Mouse (Mus musculus): ENCODE data around the gene Clec18a.
A peak's percentile ranks its signal among the peaks of the same experiment; 100 is the strongest.
"Not testable (repeated sequence)": the region's sequence is repeated elsewhere in the genome, so short reads cannot be mapped to it uniquely, and the experiment has no call there.

The Clec18a gene

DNA sequence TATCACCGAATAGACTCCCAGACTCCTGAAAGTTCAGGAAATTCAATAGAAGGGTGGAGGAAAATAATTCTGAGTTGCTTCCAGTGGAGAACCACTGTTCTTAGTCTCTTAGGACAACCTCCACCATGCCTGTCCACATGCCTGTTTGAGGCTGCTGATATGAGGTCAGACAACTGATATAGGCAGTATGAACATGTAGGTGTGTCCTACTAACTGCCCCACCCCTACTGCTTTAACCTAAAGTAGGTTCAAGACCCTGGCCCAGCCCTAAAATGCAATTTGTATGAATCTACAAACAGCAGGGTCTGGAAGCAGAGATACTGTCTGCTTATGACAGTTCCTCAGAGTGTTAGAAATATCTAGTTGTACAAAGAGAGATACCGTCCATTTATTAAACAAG lies 36.6 kb downstream of the Clec18a start:
- DNase-seq, result no peak

DNA sequence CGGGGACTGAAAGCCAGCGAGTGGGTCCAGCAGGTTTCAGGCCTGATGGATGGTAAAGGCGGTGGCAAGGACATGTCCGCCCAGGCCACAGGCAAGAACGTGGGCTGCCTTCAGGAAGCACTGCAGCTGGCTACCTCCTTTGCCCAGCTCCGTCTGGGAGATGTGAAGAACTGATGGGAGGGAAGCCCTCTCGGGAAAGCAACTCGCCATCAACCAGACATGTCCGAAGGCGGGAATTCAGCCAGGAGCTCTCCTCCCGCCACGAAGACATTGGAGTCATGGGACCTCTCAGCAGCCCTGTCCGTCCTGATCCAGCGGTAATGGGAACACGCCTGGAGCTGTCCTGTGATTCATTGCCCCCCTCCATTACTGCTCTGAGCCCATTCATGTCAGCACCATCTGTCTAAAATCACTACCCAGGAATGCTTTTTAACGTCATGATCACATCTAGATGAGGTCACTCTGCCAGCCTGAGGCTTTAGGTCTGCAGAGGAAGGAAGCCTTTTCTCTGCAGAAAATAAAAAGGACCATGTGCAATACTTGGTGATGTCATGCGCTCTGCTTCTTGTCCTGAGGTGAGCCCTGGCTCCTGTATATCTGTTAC lies 37.1 kb downstream of the Clec18a start:
- no peak for DNase-seq

DNA sequence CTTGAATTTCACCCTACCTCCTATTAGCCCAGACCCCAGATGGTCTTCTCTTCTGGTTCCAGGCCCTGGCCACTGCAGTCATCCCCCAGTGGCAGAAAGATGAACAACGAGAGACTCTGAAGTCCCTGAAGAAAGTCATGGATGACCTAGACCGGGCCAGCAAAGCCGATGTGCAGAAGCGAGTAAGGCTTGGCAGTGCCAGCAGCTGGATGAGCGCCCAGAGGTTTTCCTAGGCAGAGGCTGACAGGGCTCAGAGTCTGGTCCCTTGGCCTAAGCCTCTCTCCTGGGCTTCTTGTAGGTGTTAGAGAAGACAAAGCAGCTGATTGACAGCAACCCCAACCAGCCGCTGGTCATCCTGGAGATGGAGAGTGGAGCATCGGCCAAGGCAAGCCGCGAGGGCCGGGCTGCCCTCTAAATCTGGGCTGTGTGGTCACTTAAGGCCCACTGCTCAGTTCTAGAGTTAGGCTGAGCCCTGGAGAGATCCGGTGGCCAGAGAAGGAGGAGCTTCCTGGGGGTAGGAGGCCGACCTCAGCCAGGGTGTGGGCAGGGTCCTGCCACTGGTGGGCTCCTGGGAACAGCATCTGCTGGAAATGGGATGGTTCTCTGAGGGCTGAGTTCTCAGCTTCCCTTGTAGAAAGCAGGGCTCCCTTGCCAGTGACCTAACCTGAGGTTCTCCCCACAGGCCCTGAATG lies 38.3 kb downstream of the Clec18a start:
- DNase-seq, result no peak

DNA sequence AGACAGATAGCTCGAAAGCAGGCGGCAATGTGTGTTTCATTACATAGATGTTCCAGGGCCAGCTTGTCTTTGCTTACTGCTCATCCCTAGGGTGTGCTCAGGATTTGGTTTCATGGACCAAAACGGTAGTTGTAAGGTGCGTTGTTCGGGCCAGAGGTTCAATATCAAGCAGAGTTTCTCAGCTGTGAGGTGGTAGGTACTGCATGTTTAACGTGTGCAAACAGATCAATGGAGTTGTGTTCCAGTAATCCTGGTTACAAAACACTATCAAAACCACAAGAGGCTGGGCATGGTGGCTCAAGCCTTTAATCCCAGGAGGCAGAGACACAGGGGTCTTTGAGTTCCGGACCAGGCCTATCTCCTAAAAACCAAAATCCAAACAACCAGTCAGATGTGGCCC lies 43.1 kb downstream of the Clec18a start:
- no peak for DNase-seq

DNA sequence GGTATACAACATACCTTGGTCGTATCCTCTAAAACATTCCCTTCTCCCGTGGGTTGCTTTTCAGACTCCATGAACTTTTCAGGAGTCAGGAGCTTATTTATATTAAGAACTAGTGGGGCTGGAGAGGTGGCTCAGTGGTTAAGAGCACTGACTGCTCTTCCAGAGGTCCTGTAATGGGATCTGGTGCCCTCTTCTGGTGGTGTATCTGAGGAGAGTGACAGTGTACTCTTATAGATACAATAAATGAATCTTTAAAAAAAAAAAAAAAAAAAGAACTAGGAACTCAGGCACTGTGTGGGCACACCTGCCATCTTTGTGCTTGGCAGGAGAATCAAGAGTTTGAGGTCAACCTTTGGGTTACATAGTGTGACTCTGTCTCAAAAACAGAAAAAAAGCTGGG lies 43.5 kb downstream of the Clec18a start:
- DNase-seq, result peak in 1 of 2 experiments; percentile 27

DNA sequence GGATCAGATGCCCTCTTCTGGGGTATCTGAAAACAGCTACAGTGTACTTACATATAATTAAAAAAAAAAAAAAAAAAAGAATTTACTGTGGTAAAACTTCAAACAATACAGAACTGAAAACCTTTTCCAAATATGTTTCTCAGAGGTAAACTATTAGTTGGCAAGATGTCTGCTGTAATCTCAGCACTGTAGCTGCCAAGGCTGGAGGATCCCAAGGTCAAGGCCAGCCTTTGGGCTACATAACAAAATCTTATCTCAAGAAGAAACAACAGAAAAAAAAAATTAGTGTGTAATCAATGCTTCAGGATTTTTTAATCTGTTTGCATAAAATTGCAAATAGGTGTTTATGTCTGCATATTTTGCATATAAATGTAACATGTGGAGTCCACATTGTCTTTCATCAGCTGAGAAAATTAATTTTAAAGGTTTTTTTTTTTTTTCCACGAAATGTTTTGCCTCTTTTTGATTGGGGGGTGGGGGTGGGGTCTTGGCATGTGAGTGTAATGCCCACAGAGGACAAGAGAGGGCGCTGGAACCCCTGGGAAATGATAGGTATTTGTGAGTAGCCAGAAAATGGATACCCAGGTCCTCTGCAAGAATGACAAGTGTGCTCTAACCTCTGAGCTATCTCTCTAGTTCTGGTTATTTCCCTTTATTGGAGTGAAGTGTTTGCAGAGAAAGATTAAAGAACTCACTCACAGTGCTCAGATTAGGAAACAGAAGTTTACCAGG lies 48.1 kb downstream of the Clec18a start:
- no peak for DNase-seq

DNA sequence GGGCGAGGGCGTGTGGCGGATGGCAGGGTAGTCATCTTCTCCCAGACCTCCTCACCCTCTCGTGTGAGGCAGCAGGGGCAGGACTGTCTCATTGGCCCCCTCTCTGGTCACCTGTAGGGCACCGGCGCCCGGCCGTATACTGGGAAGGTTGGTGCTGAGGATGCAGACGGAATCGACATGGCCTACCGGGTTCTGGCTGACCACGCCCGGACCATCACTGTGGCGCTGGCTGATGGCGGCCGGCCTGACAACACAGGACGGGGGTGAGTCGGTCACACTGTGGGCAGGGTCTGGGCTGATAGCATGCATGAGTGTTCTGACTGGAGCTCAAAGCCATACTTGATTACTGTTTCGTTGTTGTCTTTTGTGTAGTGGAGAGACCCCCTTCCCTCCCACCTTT lies 49.7 kb downstream of the Clec18a start:
- no peak for DNase-seq

DNA sequence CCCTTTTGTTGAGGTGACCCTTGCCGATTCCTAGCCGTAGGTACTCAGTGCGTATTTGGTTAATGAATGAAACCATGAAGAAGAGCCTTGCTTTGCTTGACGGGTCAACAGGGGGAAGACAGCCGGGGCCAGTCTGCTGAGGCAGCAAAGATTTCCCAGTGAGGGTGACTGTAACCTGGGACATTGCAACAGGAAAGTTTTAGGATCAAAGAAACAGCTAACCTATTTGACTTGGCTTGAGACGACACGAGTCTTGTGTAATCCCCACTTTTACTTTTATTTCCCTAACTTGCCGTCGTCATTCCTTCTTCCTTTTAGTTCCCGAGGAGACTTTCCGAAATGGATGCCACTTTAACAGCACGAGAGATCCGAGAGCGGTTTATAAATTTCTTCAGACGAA lies 55.6 kb downstream of the Clec18a start:
- DNase-seq, result no peak

DNA sequence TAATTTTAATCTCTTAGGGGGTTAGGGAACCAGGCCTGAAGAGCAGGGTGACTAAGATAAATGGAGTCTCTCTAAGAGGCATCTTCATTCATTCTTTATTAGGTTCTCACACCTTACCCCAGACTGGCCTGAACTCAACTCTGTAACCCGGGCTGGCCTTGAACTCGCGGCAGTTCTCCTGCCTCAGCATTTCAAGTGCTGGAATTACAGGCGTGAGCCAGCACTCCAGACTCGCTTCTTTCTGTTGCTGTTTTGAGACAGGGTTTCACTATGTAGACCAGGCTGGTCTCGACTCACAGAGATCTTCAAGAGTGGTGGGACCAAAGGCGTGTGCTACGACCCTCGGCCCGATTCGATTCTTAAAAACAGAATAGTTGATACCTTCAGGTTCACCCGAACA lies 58.0 kb downstream of the Clec18a start:
- no peak for DNase-seq

DNA sequence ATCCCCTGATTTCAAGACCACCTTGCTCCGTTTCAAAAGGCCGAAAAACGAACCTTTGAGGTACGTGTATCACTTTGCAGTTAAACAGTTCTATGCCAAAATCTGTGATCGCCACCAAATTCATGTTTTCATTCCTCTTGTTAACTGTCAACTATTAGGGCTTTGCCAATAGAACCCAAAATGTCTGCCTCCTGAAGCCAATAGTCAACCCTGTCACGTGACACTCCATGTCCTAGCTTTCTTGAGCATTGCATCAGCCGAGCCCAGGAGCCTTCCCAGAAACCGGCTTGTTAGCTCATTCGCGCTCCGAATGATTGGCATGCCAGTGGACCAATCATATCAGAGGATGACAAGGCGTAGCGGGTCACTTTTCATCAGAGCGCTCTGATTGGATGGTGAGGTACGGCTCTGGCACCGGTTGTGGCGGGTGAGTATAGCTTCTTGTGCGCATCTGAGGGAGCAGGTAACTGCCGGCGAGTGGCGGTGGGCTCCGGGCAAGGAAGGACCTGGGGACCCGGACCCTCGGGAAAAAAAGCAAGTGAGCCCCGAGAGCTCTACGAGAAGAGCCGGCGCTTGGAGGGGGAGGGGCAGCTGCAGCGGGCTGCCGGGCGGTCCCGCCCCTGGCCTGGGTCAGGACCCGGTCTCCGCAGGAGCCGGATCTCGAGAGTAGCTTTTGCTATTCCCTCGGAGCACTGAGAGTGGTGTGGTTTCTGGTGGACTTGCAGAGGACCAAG lies 58.6 kb downstream of the Clec18a start:
- peak; percentile 89 to 94 for DNase-seq

DNA sequence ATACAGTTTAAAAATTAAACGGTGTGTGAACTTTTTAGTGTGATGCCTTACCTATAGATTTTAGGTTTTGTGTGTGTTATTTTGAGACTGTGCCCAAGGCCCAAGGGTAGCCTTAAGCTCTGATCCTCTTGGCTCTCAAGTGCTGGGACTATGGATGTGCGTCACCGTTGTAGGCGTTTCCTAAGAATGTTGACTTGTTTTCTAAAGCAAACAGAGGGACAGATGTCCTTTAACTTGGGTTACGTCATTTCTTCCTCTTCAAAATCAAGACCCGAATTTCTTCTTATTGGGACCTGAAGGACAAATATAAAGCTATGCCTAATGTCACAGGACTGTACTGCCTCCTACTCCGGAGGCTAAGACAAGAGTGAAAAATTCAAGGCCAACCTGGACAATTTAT lies 59.3 kb downstream of the Clec18a start, which contains the start of gene Aars:
Gene Aars, plus strand, starts transcription at position 229 of the 400 bp plus-strand sequence.
- DNase-seq, result no peak

DNA sequence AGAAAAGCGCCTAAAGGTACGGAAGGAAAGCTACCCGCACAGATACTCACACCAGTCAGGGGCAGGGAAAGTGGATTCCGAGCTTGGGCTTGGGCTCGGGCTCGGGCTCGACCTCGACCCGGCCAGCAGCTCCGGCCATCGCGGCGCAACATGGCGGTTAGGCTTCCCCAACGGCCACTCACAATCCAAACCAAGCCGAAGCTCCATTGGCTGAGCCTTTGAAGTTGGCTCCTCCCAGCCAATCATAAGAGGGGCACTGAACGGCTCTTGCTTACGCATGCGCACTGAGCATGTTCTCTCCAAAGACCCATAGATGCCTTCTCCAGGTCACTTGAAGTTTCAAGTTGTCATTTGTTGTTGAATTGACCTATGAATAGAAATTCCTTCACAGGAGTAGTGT lies 60.7 kb downstream of the Clec18a start, which contains the start of gene Ddx19b:
Gene Ddx19b, minus strand, starts transcription at position 180 of the 400 bp plus-strand sequence.
- DNase-seq, result no peak

DNA sequence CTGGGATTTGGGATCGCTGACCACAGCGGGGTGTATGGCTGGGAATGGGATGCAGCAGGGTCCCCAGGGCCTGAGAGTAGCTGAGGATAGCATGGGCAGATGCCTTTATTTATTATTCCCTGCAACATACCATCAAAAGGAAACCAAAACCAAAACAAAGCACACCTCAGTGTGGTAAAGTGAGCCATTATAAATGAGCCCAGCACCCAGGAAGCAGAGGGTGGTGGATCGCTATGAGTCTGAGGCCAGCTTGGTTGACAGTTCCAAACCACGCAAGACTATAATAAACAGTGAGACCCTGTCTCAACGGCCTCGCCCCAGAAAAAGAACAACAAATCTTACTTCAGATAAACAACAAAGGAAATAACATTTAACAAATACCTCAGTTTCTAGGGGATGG lies 62.2 kb downstream of the Clec18a start:
- no peak for DNase-seq

DNA sequence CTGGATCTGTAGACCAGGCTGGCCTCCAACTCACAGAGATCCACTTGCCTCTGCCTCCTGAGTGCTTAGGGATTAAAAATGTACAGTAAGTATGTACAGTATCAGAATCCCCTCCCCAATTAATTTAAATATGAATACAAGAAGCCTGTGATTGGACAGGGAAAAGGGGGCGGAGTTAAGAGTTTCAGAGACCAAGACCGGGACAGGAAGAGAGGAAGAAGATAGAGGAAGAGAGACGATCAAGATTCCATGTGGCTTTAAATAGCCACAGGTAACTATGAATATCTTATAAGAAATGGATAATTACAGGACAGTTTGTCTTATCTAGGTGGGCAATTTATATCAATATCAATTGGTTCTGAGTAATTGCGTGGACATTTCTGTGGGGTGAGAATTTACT lies 62.6 kb downstream of the Clec18a start:
- no peak for DNase-seq

DNA sequence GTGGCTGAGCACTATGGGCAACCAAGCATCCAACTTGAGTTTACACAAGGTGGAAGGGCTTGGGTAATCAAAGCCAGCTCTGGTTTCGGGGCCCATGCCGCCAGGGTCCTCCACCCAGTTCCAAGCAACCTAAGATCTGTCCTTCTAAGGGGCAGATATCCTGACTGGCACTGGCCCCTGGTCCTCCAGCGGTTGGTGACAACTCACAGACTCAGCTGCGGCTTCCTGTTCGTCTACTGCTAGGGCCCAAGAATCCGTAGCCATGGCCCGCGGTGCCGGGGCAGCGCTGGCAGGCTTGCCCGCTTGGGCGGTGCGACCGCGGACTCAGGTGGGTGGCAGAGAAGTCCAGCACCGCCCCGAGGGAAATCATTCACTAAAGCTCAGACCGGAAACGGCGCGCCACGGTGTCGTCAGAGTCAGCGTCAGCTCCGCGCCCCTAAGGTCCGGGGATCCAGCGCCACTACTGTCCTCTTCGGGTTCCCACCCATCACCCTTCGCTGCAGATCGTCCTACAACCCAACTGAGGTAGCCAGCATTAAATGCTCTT lies 64.8 kb downstream of the Clec18a start:
- DNase-seq, result peak; percentile 72

DNA sequence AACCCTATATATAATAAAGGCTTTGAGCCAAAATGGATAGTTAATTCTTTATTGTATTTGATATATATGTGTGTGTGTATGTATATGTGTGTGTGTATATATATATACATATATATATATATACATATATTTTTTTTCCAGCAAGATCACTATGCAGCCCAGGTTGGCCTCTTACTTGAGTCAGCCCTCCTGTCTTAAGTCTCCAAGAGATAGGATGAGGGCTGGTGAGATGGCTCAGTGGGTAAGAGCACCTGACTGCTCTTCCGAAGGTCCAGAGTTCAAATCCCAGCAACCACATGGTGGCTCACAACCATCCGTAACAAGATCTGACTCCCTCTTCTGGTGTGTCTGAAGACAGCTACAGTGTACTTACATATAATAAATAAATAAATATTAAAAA lies 65.6 kb downstream of the Clec18a start:
- not testable (repeated sequence) for DNase-seq

DNA sequence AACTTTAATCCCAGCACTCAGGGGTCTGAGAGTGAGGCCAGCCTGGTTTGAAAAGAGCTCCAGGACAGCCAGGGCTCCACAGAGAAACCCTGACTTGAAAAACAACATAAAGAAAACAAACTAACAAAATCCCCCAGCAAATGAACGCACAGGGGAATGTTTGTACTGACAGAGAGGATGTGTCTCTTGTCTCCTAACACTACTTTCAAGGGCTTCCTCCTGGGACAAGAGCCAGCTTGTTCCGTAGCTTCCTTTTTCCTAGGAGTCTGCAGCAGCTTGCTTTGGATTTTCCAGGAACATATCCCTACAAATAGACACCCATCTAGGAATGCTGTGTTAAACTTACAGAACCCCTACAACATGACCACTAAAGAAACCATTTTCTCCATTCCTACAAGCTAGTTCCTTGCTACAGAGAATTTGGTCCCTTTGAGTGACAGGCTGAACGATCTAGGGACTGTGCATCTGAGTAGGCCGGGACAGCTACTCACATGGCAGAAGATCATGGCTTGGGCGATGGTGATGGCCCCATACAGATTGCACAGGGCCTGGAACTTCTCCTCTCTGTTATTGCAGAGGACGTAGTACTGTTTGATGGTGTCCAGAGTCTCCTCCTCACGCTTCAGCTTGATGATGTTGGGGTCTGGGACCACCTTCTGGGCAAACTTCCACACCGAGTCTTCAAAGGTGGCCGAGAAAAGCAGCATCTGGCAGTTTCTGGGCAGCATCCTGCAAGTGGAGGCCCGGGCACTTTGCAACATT lies 81.8 kb downstream of the Clec18a start:
- DNase-seq, result not testable (repeated sequence)
